Mouse (Mus musculus): ENCODE data around the gene Ap2m1. TPM values are rescaled to one million over a fixed set of nuclear protein-coding genes. Genes with fewer than 3 reads are reported as not detected.
"Not testable (repeated sequence)": the region's sequence is repeated elsewhere in the genome, so short reads cannot be mapped to it uniquely, and the experiment has no call there.

Ap2m1 gene
- 100 to 1,000 TPM; 669 to 728 (median 710) TPM for total RNA-seq (2022)

DNA sequence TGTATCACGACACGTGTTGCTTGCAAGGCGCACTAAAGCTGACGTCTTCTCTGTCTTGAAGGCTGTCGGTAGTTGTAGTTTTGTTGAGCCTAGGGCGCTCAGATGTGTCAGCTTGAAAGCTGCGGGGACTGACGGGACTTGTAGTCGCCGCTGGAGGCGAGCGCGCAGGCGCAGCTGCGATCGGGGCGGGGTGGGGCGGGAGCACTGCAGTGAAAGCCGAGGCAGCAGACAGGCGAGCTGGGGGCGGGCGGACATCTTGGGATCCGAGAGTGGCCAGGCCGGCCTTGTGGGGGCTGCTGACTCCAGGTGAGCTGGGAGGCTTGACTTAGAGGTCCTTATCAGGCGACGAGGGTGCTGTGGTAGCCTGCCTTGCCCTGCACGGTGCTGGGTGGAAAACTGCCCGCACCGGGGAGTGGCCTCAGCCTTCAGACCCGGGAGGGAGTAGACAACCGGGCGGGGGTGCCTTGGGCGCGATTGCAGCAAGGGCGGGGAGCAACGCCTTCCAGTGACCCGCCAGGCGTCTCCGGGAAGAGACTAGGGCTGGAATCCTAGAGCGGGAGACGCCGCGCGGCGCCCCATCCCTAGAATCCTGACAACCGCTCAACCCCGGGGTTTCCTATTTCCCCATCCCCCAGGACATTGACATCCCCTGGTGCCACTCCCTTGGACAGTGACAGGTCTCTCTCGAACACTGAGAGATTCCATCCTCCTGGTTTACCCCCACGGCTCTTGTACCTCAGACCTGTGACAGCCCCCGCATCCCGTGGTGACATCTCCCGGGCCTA lies at the start of gene Ap2m1:
Gene Ap2m1, plus strand, starts transcription at position 183 of the 785 bp plus-strand sequence.
- peak; percentile 96 to 98 for DNase-seq (ENCODE audit: low spot score in 2 of 2)

DNA sequence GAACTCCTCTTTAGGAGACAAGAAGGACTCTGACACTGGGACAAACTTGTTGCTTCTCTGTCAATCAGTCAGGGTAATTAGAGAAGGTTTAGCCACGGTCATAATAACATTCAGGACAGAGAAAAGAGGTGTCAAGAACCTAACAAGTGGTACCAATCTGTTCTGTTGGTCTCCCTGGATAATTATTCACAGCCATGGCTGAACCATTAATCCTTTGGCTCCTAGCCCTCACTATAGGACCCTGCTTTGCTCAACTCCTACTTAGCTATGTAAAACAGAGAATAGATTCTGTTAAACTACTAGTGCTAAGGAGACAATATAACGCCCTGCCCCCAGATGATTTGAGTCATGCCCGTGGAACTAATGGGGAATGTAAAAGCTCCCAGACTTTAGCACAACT lies 49.2 kb upstream of the Ap2m1 start:
- no peak for DNase-seq (ENCODE audit: low spot score in 2 of 2)

DNA sequence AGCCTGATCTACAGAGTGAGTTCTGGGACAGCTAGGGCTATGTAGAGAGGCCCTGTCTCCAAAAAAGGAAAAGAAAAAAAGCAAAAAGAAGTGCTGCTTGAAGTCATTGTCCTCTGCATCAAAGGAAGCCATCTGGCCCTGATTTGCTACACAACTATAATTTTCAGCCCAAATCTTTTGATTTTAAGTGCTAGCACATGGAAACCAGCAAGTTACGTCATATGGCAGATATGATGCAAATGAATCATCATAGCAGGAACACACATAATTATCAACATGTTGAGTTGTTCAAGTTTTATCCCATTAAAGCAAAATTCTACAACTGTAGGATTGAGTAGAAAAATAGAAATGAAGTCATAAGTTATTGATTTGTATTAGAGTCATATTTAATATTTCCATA lies 47.1 kb upstream of the Ap2m1 start:
- no peak for DNase-seq (ENCODE audit: low spot score in 2 of 2)

DNA sequence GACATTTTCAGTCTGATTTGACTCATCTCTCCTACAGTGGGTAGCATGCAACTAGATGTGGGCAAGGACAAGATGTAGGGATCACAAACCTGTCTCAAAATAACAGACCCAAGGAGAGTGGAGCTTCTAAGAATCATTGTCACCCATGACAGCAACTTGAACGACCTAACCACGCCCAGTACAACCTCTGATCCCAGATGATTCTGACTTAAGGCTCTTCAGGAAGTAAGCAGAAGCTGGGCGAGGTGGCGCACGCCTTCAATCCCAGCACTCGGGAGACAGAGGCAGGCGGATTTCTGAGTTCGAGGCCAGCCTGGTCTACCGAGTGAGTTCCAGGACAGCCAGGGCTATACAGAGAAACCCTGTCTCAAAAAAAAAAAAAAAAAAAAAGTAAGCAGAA lies 46.5 kb upstream of the Ap2m1 start:
- not testable (repeated sequence) for DNase-seq (ENCODE audit: low spot score in 2 of 2)

DNA sequence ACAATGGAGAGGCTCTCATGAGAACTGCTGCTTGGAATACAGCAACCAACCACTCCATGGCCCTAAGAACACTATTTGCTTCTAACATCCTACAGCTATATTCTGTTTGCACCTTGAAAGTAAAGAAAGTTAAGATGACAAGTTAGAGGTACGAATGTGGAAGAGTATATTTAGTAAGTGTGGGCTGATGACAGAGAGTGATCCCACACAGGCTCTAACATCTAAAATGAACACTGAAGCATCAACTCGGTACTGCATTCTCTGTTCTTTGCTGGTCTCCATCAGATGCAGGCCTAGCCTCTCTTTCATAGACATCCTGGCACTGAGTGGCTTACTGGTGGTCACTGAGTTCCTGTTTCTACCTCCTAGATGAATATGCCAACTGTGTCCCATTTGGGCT lies 46.0 kb upstream of the Ap2m1 start:
- DNase-seq (ENCODE audit: low spot score in 2 of 2) = no peak

DNA sequence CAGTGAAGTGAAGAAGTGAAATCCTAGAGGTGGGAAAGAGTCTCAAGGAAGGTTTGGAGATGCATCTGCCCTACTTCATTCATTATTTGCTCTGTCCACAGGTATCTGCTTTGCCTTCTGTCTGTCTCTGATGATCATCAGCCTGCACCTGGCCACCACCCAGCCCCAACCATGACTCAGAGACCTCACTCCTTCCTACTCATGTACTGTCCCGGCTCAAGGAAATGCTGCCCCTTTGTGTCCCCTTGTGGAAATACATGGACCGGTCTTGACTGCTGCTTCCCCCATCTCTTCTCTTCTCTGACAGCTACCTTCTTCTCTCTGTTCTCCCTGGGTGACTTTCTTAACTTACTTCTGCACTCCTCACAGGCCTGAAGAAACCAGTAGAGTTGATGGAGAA lies 44.7 kb upstream of the Ap2m1 start:
- DNase-seq (ENCODE audit: low spot score in 2 of 2) = no peak

DNA sequence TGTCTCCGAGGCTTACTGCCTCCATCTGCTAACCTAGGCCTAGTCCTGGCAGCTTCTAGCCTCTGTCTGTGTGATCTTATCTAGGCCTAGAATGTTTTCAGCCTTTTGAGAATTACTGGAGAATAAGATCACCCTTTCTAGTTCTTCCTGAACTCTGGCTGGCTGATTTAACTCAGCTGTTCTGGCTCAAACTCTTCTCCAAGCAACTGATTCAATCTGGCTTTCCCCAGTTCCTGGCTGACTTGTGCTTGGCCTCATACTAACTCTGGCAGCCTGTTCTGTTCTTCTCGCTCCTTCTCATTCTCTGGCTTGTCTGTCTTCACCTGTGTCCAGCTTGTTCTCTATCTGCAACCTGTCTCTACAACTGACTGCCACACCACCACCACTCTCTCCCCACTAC lies 44.0 kb upstream of the Ap2m1 start:
- DNase-seq (ENCODE audit: low spot score in 2 of 2) = no peak

DNA sequence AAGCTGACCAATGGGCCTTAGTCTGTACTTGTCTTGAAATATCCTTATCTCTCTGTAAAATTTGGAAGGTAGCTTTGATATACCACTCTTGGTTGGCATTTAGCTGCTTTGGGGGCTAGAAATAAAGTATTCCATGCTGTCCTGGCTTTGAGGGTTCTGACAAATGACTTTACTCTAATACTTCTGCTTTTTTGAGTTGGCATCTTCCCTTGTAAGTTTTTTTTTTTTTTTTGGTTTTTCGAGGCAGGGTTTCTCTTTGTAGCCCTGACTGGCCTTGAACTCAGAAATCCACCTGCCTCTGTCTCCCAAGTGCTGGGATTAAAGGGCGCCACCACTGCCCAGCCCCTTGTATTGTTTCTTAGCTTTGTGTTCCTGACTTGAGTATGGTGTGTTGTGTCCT lies 41.8 kb upstream of the Ap2m1 start:
- DNase-seq (ENCODE audit: low spot score in 2 of 2) = no peak

DNA sequence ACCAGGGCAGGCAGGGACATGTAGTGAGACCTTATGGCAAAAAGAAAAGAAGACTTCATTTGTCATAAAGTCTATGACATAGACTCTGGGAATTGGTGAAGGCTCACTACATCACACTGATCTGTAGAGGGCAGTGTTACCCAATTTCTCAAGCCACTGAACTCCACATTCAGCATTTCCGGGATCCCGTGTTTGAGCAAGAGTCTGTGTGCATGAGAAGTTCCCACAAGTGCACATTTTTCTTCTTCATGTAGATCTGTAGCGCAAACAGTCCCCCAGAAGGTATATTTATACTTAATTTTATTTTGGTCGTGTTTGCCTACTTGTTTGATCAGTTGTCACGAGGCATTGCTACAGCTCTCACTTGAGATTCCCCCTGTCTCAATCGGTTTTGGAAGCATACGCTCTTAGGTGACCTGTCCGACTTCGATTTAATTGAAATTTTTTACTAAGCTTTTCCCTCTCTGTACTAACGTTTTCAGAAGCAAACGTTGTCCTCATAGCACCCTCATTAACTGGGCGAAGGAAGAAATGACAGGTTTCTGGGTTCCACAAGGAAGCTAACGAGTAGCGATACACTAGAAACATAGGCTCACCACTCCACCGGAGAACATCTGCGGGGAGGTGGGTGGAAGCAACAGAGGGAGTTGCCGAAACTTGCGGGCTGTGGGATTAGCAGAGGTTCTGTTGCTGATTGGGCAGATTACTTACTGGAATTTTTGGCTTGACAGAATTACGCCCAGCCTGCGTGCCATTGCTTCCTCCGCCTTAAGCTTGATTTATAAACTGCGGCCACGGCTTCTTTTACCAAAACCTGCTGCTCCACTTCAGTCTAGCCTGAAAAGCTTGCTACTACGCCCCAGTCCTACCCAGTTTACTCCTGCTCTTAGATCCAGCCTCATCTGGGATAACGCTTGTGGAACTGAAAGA lies 38.3 kb upstream of the Ap2m1 start:
- peak; percentile 35 to 58 for DNase-seq (ENCODE audit: low spot score in 2 of 2)

DNA sequence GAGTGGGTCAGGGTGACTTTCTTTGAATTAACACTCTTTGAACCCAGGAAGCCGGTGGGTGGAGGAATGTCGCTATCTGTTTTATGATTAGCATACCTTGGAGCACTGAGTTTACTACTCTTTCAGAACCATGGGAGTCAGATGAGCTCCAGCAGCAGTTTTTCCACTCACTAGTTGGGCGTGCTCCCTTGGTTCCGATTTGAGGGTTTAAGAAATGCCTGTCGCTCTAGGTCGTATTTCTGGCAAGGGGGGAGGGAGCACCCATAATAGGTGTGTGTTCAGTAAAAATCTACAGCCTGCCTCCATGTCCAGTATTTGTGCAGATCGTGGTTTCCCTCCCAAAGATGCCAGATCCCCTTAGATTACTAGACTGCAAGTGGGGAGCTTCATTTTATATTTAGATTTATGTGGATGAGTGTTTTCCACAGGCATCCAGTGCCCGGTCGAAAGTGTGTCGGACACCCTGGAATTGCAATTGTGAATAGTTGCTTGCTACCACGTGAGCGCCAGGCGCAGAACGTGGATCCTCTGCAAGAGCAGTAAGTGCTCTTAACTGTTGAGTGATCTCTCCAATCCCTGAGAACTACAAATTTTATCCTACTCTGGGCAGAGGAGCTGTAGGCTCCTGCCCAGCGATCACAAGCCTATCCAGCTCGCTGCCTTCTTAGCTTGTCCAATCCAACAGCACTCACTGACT lies 37.1 kb upstream of the Ap2m1 start:
- DNase-seq (ENCODE audit: low spot score in 2 of 2) = no peak

DNA sequence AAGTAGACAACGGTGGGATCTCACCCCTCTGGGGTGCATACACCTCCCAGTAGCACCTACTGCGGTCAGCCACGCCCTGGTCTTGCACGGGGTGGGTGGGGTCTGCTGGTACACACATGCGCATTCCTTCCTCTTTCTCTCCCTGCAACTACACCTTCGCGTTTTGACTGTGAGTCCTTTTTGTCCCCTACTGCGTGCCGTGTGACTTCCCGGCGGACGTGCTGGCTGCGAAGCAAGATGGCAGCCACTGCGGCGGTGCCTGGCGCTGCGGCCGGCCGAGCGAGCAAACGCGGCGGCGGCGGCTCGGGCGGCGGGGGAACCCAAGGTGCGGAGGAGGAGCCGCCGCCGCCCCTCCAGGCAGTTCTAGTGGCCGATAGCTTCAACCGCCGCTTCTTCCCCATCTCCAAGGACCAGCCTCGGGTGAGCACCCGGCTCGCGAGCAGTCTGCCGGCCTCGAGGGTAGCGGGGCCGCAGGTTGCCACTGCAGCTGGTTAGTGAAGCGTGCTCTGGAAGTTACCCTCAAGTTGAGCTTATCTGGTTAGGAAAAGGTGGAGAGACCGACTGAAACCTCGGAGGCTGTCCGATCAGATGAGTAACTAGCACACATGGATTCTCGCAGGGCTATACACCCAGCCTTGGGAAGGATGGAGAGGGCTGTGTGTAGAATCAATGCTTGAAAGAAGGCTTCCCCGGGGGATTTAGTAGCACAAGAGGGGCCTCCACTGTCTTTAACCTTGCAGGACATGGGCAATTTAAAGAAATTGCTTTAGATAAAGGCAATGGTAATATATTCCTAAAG lies 36.4 kb upstream of the Ap2m1 start, which contains the start of gene Eif2b5:
Gene Eif2b5, plus strand, starts transcription at position 141 of the 799 bp plus-strand sequence.
- peak; percentile 93 for DNase-seq (ENCODE audit: low spot score in 2 of 2)

DNA sequence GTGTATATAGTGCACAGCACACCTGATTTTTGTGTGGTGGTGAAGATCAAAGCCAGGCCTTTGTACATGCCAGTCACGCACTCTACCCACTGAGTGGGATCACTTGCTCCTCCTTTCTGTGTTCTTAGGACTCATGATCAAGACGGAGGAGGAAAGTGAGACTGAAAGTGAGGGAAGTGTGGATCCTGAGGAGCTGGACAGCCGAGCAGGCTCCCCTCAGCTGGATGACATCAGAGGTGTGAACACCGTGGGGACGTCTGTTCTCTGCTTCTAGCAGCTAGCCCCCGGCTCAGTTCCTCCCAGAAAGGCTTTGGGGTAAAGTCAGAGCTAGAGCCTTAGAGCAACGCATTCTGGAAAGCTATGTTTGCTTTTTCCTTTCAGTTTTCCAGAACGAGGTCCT lies 29.3 kb upstream of the Ap2m1 start:
- no peak for DNase-seq (ENCODE audit: low spot score in 2 of 2)

DNA sequence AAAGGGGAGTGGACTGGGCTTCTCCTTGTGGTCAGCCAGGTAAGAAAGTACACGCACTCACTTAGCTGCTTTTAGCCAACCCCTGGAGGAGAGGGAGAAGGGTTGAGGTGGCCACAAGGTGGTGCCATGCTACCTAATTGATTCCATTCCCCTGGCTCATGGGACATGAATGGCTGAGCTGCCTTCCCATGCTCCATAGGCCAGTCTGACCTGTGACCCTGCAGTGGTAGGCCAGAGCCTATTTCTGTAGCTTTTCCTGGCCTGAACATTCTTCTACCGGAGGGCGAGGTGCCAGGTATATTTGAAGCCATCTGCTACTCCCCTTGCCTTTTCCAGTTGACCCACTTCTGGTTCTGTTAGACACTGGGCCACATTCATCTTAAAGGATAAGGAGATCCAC lies 25.9 kb upstream of the Ap2m1 start:
- no peak for DNase-seq (ENCODE audit: low spot score in 2 of 2)

DNA sequence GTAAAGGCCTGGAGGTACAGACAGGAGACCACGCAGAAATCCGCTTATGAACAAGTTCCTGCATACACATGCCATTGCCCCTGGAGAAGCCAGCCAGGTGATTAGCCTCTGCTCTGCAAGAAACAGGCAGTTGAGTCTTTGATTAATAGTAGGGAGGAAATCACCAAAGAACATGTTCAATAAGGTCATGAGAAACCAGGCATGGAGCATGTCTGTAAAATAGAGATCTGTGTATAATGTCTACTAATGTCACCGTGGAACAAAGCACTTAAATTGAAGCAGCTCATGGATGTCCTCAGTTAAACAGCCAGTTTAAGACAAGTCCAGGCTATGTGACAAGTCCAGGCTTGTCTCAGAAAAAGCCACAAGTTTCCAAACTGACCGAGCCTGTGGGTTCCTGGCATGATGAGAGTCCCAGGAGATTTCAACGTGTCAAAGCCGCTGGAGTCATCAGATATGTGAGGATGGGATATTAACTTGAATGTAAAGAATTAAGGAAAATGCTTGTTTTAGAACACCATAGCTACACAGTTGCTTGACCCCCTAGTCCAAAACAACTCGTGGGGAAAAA lies 23.9 kb upstream of the Ap2m1 start:
- DNase-seq (ENCODE audit: low spot score in 2 of 2) = no peak

DNA sequence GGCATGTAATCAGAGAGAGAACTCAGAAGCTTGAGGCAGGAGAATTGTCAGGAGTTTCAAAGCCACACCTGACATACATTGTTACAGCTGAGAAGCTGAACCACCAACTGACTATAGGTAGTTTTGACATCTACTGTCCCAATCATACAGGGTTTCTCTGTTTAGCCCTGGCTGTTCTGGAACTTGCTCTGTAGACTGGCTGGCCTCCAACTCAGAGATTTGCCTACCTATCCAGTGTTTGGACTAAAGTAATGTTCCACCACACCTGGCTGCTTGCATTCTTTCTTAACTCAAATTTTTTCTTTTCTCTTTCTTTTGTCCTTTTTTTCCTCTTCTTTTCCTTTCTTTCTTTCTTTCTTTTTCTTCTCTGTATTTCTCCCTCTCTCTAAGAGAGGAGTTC lies 19.2 kb upstream of the Ap2m1 start:
- DNase-seq (ENCODE audit: low spot score in 2 of 2) = no peak

DNA sequence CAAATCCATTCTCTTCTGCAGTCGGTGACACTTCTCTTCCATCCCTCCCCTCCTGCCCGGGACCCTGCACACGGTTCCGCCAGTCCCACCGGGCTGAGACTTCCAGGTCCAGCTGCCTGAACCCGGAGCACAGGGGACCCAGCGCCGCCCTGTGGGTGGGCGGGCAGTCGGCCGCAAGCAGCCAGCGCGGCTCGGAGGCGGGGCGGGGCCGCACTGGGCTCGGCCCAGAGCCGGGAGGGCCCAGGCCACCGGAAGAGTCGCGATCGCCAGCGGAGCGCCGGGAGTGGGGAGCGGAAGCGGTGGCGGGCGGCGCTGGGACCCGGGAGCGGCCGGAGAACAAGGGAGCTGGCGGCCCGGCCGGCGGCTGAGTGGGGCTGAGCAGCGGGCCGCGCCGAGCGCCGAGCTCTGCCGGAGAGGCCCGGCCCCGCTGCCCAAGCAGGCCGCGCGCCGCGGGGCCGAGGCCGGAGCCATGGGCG lies 18.5 kb upstream of the Ap2m1 start, which contains the start of gene Dvl3:
Gene Dvl3, plus strand, starts transcription at position 257 of the 476 bp plus-strand sequence.
- DNase-seq (ENCODE audit: low spot score in 2 of 2) = peak; percentile 73 to 81

DNA sequence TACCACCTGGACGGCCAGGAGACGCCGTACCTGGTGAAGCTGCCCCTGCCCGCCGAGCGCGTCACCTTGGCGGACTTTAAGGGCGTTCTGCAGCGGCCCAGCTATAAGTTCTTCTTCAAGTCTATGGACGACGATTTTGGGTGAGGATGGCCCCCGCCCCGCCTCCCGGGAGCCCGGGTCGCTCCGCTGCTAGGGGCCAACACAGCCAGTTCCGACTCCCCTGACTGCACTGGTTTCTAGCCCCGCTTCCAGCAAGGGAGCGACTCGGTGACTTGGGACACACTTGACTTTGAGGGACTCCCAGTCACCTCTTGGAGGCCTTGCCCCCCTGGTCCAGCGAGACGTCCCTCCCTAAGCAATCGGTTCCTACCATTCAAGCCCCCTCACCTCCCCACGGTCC lies 18.1 kb upstream of the Ap2m1 start:
- no peak for DNase-seq (ENCODE audit: low spot score in 2 of 2)

DNA sequence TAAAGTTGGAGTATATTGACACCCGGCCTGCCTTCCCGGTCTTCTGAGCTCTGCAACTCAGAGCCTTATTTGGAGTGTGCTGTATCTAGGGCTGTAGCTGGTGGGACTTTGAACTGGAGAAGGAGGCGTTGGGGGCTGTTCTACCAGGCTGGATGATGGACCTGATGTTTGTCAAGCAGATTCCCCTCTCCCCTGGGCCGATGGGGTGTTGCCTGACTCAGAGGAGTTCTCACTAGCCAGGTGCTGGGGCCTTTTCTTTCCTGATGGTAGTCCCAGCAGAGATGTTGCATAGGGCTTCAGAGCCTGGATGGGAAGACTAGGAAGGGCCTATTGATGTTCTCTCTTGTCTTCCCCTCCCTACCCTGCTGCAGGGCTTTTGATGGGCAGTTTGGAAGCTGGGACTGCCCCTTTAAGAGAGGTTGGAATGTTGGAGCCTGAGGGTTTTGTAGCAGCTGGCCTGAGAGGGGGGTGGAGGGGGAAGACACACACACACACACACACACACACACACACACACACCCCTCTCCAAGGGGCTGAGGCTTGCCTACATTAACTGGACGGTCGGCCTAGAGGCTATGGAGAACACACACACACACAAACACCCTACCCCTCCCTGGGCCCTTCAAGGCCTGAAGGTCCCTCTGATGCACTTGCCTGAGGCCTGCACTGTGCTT lies 17.4 kb upstream of the Ap2m1 start:
- no peak for DNase-seq (ENCODE audit: low spot score in 2 of 2)

DNA sequence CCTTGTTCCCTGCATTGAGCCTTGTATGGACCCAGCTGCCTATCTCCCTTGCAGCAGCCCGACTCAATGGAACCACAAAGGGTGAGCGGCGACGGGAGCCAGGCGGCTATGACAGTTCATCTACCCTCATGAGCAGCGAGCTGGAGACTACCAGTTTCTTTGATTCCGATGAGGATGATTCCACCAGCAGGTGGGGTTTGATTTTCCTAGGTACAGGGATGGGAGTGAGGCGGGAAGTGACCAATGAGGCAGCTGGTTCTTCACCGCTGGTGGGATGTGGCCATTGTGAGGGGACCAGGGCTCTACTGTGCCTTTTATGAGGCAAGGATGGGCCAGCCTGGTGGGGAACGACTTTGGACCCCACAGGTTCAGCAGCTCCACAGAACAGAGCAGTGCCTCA lies 11.4 kb upstream of the Ap2m1 start:
- DNase-seq (ENCODE audit: low spot score in 2 of 2) = no peak

DNA sequence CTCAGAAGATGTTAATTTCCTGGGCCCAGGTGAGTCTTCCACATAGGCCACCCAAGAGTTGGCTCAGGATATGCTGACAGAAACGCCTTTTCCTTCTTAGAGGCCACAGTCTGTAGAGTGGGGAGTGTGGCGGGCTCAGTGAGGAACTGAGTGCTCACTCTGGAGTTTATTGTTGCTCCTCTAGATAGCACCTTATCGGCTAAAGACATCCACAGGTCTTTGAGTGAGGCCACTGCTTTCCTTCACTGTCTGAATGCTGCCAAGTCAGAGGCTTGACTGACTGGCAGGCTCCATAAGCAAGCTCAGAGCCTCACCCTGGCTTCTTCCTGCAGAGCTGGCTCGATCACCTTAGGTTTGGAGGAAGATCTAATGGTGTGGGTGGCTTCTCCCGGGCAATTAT lies 6.5 kb upstream of the Ap2m1 start:
- no peak for DNase-seq (ENCODE audit: low spot score in 2 of 2)

Data from layer of hippocampus, adult 8-10 months (tissue).